Mouse (Mus musculus): Measurements from ENCODE around the gene Prr23a2. TPM values are rescaled to one million over a fixed set of nuclear protein-coding genes. Genes with fewer than 3 reads are reported as not detected.

Gene Prr23a2
- total RNA-seq, 1 experiment from 2014 or later, result not detected

Other genes with a start within 250 kb of the Prr23a2 start
- not detected in 2 replicates for gene Prr23a1, start 14.0 kb upstream of the Prr23a2 start, total RNA-seq (2017)
- gene Prr23a3, start 8.3 kb downstream of the Prr23a2 start, total RNA-seq (2017), result not detected in 2 replicates
- gene 7420426K07Rik, start 46.6 kb downstream of the Prr23a2 start, total RNA-seq (2017), result not detected in 2 replicates
- gene Foxl2, start 98.8 kb downstream of the Prr23a2 start, total RNA-seq (2017), result not detected in 2 replicates
- 68.6 and 71.9 TPM in 2 replicates for gene Faim, start 129.9 kb downstream of the Prr23a2 start, total RNA-seq (2017)
- gene Gm1123, start 179.2 kb downstream of the Prr23a2 start, total RNA-seq (2017), result not detected in 2 replicates